Mouse (Mus musculus): ENCODE results near the gene Cda.

DNA sequence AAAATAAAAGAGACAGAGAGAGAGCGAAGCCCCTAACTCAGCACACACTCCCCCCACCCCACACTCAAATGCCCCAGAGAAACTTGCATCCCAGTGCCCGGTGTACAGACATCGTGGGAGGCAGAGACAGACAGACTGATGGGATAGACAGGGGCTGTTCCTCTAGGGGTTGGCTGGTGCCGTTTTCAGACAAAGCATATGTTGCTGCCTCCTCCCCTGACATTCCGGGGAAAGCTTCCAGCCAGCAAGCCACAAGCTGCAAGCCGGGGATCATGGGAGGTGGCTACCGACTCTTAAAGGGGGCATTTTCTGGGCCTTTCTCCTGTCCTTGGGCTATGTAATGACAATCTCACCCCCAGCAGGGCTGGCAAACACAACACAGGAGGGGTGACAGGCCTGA lies 25.9 kb upstream of the Cda start:
- TF ChIP-seq CTCF (IDR thresholded peaks at IDR 0.05; ENCODE audit: borderline replicate concordance, control insufficient read depth, extremely low read depth, insufficient read depth, low read length, poor library complexity) (no peak), POLR2A (IDR thresholded peaks at IDR 0.05; ENCODE audit: control insufficient read depth, extremely low read depth, insufficient read depth, low read length, poor library complexity) (no peak)

All from thymus, adult 2 months (tissue).